Mouse (Mus musculus) myocyte (in vitro differentiated cells): ENCODE measurements around the gene Nup155.

ENCODE experiments used
- MAX ChIP-seq: IDR thresholded peaks from one replicate; pipeline ENCODE4 v1.6.1; 2011; ENCODE audit warnings: low read depth, mild to moderate bottlenecking, control low read depth
- POLR2A ChIP-seq: IDR thresholded peaks from one replicate; pipeline ENCODE4 v1.6.1; 2011; ENCODE audit warnings: low read depth, mild to moderate bottlenecking, control low read depth, moderate library complexity; ENCODE audit not compliant: insufficient read length
- POLR2AphosphoS2 ChIP-seq: IDR thresholded peaks from one replicate; pipeline ENCODE4 v1.6.1; 2011; ENCODE audit warnings: low read depth, control low read depth; ENCODE audit not compliant: insufficient read length
- SRF ChIP-seq: IDR thresholded peaks from one replicate; pipeline ENCODE4 v1.6.1; 2011; ENCODE audit warnings: low read depth; ENCODE audit not compliant: control insufficient read depth, insufficient read length
- USF1 ChIP-seq: IDR thresholded peaks from one replicate; pipeline ENCODE4 v1.6.1; 2011; ENCODE audit warnings: low read depth, mild to moderate bottlenecking, control low read depth, moderate library complexity

DNA sequence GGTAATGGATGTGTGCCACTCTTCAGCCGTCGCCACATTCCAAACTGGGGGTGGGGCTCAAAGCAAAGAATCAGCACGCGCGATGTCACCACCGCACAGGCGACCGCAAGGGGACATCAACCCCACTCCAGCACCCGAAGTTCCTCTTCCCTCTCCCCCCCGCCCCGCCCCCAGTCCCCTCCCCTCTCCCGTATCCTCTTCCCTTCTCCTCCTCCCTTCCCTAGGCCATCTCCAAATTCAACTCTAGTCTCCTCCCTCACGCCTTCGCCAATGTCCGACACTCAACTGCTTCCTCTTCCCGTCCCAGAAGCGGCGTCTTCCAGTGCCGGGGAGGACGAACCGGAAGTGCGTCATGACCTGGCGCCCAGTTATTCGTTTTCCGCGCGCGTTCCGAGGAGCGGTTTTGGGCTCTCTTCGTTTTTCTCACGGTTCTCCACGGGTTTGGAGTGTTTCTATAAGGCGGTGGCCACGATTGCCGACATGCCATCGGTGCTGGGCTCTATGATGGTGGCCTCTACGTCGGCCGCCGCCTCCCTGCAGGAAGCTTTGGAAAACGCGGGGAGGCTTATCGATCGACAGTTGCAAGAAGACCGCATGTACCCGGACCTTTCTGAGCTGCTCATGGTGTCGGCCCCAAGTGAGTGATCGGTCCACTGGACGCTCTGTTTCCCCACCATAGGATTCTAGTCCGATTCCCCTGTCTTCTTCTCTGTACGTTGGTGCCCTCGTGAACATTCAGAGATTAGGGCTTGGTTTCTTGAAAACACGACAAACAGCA is at the start of gene Nup155:
- peak; percentile 83 for TF ChIP-seq MAX
- TF ChIP-seq USF1: no peak
- peak; percentile 62 for TF ChIP-seq POLR2AphosphoS2
- TF ChIP-seq POLR2A: peak; percentile 79
- TF ChIP-seq SRF: peak; percentile 80
